Mouse (Mus musculus) lung, embryonic 14.5 days (tissue): ENCODE measurements around the gene Slc10a7. TPM values are rescaled to one million over a fixed set of nuclear protein-coding genes. Genes with fewer than 3 reads are reported as not detected.

Experiments
- ATAC-seq: fragments of 200-750 bp; cut with Nextera tagmentation; 2 replicates; pipeline ENCODE4 v1.8.0; 2017; ENCODE audit warnings: mild to moderate bottlenecking, moderate TSS enrichment, moderate library complexity; ENCODE audit not compliant: insufficient read depth
- DNase-seq: peaks from one replicate; pipeline ENCODE4 v3.0.0-alpha.2; 2015
- H3K27ac ChIP-seq: fragments of 300-500 bp; sonication (generic); 2 replicates; pipeline ENCODE4 v1.5.1; 2014; ENCODE audit warnings: low read depth, mild to moderate bottlenecking, moderate library complexity
- H3K27me3 ChIP-seq: fragments of 300-500 bp; sonication (generic); 2 replicates; pipeline ENCODE4 v1.6.1; 2014; ENCODE audit warnings: low read length, control low read depth; ENCODE audit not compliant: insufficient read depth
- H3K36me3 ChIP-seq: fragments of 300-500 bp; sonication (generic); 2 replicates; pipeline ENCODE4 v1.6.1; 2014; ENCODE audit warnings: control low read depth; ENCODE audit not compliant: insufficient read depth
- H3K4me1 ChIP-seq: fragments of 300-500 bp; sonication (generic); 2 replicates; pipeline ENCODE4 v1.6.1; 2014; ENCODE audit warnings: antibody characterized with exemption, control low read depth; ENCODE audit not compliant: insufficient read depth
- H3K4me2 ChIP-seq: fragments of 300-500 bp; sonication (generic); 2 replicates; pipeline ENCODE4 v1.6.1; 2014; ENCODE audit warnings: mild to moderate bottlenecking
- H3K4me3 ChIP-seq: fragments of 300-500 bp; sonication (generic); 2 replicates; pipeline ENCODE4 v1.5.1; 2014; ENCODE audit warnings: low read depth, low read length
- H3K9ac ChIP-seq: fragments of 300-500 bp; sonication (generic); 2 replicates; pipeline ENCODE4 v1.6.1; 2014
- H3K9me3 ChIP-seq: fragments of 300-500 bp; sonication (generic); 2 replicates; pipeline ENCODE4 v1.6.1; 2016; ENCODE audit warnings: low read depth, low read length, control low read depth
- CTCF ChIP-seq: IDR thresholded peaks from 2 replicates; pipeline ENCODE4 v1.5.1; 2016; ENCODE audit warnings: antibody characterized with exemption, low read depth
- WGBS: fragments of 180-500 bp; shearing (Covaris S2); extraction: QIAGEN DNeasy Blood & Tissue Kit; methylation state at CpG from one replicate; pipeline ENCODE4 v1.1.7; 2014; 5-methylcytosine and 5-hydroxymethylcytosine counted together
- polyA plus RNA-seq: library from polyadenylated mRNA; unstranded; fragments of >200 nt; fragmentation: Nextera tagmentation; extraction: Ambion mirVana; gene quantifications from 2 replicates; pipeline ENCODE4 v1.2.1, GENCODE M21; 2014

Gene Slc10a7
- polyA plus RNA-seq, 1 experiment from 2014 or later: 12.1 TPM

DNA sequence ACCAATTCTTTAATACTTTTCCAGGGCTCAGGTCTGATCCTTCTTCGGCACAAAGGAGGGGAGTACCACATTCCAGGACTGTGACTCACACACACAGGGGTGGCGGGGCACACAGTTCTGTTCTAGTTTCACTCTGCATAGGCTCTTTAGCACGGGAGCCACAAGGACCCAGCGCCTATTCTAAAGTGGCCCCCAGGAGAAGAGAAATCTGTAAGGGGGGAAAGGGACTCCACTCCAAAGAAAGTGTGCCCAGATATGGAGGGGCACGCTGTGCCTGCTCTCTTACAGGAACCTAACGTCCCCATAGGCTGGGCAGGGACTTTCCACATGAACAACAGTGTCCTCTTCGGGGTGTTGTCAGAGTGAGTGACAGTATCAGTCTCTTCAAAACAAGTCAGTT is 262.1 kb downstream of the Slc10a7 start:
- peak overlapping the region; percentile 21; the same call in 1 of the 2 replicates for H3K27ac ChIP-seq
- TF ChIP-seq CTCF: no peak
- peak overlapping the region; percentile 24; the same call in 1 of the 2 replicates for H3K4me2 ChIP-seq
- no peaks in the 10 kb centered on the region for H3K36me3 ChIP-seq
- no peak overlapping the region for H3K9ac ChIP-seq
- no peaks in the 10 kb centered on the region for H3K4me1 ChIP-seq
- WGBS: 47% methylated on average over 7 of the region's 7 CpGs
- H3K27me3 ChIP-seq: no peaks in the 10 kb centered on the region
- no peak overlapping the region for H3K4me3 ChIP-seq
- ATAC-seq: peak; percentile 90
- no peaks in the 10 kb centered on the region for H3K9me3 ChIP-seq
- DNase-seq: peak; percentile 59

DNA sequence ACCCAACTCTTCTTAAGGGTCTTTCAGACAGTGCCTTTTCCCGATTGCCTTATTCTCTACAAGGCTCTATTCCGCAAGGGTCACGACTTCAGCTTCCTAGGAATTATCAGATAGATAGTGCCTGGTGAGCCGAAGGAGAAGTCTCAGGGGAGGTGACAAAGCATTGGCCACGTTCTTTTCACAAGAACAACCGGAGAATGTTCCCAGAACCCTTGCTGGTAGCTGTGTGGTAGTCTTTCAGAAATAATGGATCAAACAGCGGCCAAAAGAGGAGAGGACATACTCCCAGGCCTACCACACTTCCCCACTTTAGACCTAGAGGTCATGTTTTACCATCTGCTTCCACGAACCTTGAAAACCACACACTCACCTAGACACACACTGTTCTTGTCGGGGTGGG is 267.7 kb downstream of the Slc10a7 start:
- H3K9me3 ChIP-seq: no peaks in the 10 kb centered on the region
- DNase-seq: no peak
- H3K27ac ChIP-seq: no peak overlapping the region
- H3K4me1 ChIP-seq: no peaks in the 10 kb centered on the region
- no peak overlapping the region for H3K4me2 ChIP-seq
- H3K4me3 ChIP-seq: no peak overlapping the region
- no peaks in the 10 kb centered on the region for H3K27me3 ChIP-seq
- no peaks in the 10 kb centered on the region for H3K36me3 ChIP-seq
- 88% methylated on average over 9 of the region's 9 CpGs for WGBS
- no peak for TF ChIP-seq CTCF
- H3K9ac ChIP-seq: no peak overlapping the region
- no peak for ATAC-seq

Other genes with a start within 250 kb of the Slc10a7 start
- gene Pou4f2, start 72.7 kb upstream of the Slc10a7 start, polyA plus RNA-seq: not detected in 2 replicates
- gene Rbmxl1, start 448 bp upstream of the Slc10a7 start, polyA plus RNA-seq: 290 and 302 TPM in 2 replicates